Mouse (Mus musculus): ENCODE results near the gene Nudt14.

GRCm38 (mm10) chr12:112908991-112909390 lies 32.9 kb downstream of the Nudt14 start:
- no peak for TF ChIP-seq CTCF (IDR thresholded peaks at IDR 0.05; ENCODE audit: low read depth, low read length)
- no peak for TF ChIP-seq POLR2A (IDR thresholded peaks at IDR 0.05; ENCODE audit: extremely low read depth, insufficient read depth, low read length)
